Mouse (Mus musculus): ENCODE data around the gene Eps8l2. TPM values are rescaled to one million over a fixed set of nuclear protein-coding genes. Genes with fewer than 3 reads are reported as not detected.

Eps8l2 gene
- polyA plus RNA-seq, 2 experiments from 2014 or later = not detected

- no peak for ATAC-seq
Observed at GRCm38 (mm10) chr7:141411667-141412066, 73.0 kb downstream of the Eps8l2 start.

Other genes starting within 250 kb of the Eps8l2 start
- 100 to 1,000 TPM; 202 to 308 TPM for gene Sigirr, start 238.3 kb upstream of the Eps8l2 start, polyA plus RNA-seq (2017; shearing (Covaris generic))
- gene Ano9, start 221.1 kb upstream of the Eps8l2 start, polyA plus RNA-seq (2017; shearing (Covaris generic)) = not detected
- gene Ptdss2, start 216.5 kb upstream of the Eps8l2 start, polyA plus RNA-seq (2017; shearing (Covaris generic)) = 10 to 100 TPM in 1 of 2 experiments, 1 to 10 TPM in 1; 6.7 to 10.1 TPM
- gene Rnh1, start 166.0 kb upstream of the Eps8l2 start, polyA plus RNA-seq (2017; shearing (Covaris generic)) = 100 to 1,000 TPM; 121 to 188 TPM
- 1 to 10 TPM; 3.8 to 4.3 TPM for gene Hras, start 144.9 kb upstream of the Eps8l2 start, polyA plus RNA-seq (2017; shearing (Covaris generic))
- gene Lrrc56, start 144.7 kb upstream of the Eps8l2 start, polyA plus RNA-seq (2017; shearing (Covaris generic)) = 1 to 10 TPM; 2.2 to 4.5 TPM
- 1 to 10 TPM; 8.5 to 9.6 TPM for gene Lmntd2, start 124.8 kb upstream of the Eps8l2 start, polyA plus RNA-seq (2017; shearing (Covaris generic))
- gene Rassf7, start 123.0 kb upstream of the Eps8l2 start, polyA plus RNA-seq (2017; shearing (Covaris generic)) = 10 to 100 TPM; 14.2 to 15.9 TPM
- 10 to 100 TPM; 45.3 to 54.8 TPM for gene Phrf1, start 110.1 kb upstream of the Eps8l2 start, polyA plus RNA-seq (2017; shearing (Covaris generic))
- 100 to 1,000 TPM; 119 to 231 TPM for gene Irf7, start 72.4 kb upstream of the Eps8l2 start, polyA plus RNA-seq (2017; shearing (Covaris generic))
- gene Cdhr5, start 62.1 kb upstream of the Eps8l2 start, polyA plus RNA-seq (2017; shearing (Covaris generic)) = not detected
- gene Sct, start 59.7 kb upstream of the Eps8l2 start, polyA plus RNA-seq (2017; shearing (Covaris generic)) = not detected
- gene Drd4, start 46.9 kb upstream of the Eps8l2 start, polyA plus RNA-seq (2017; shearing (Covaris generic)) = not detected
- 10 to 100 TPM; 24.5 to 29.1 TPM for gene Deaf1, start 11.2 kb upstream of the Eps8l2 start, polyA plus RNA-seq (2017; shearing (Covaris generic))
- 10 to 100 TPM; 28.5 to 52.5 TPM for gene Tmem80, start 11.1 kb upstream of the Eps8l2 start, polyA plus RNA-seq (2017; shearing (Covaris generic))
- gene Taldo1, start 53.3 kb downstream of the Eps8l2 start, polyA plus RNA-seq (2017; shearing (Covaris generic)) = 100 to 1,000 TPM; 309 to 337 TPM
- gene Gatd1, start 75.3 kb downstream of the Eps8l2 start, polyA plus RNA-seq (2017; shearing (Covaris generic)) = 100 to 1,000 TPM; 106 to 109 TPM
- gene Cend1, start 90.6 kb downstream of the Eps8l2 start, polyA plus RNA-seq (2017; shearing (Covaris generic)) = not detected
- 10 to 100 TPM; 41.4 to 60.0 TPM for gene Slc25a22, start 99.0 kb downstream of the Eps8l2 start, polyA plus RNA-seq (2017; shearing (Covaris generic))
- 10 to 100 TPM in 1 of 2 experiments, 1 to 10 TPM in 1; 7.1 to 22.1 TPM for gene Pidd1, start 105.1 kb downstream of the Eps8l2 start, polyA plus RNA-seq (2017; shearing (Covaris generic))
- gene Rplp2, start 108.5 kb downstream of the Eps8l2 start, polyA plus RNA-seq (2017; shearing (Covaris generic)) = 1,000 to 10,000 TPM; 2,718 to 3,399 TPM
- 10 to 100 TPM; 66.1 to 92.2 TPM for gene Pnpla2, start 116.3 kb downstream of the Eps8l2 start, polyA plus RNA-seq (2017; shearing (Covaris generic))
- not detected for gene Cracr2b, start 122.2 kb downstream of the Eps8l2 start, polyA plus RNA-seq (2017; shearing (Covaris generic))
- gene Cd151, start 128.5 kb downstream of the Eps8l2 start, polyA plus RNA-seq (2017; shearing (Covaris generic)) = 10 to 100 TPM in 1 of 2 experiments, 1 to 10 TPM in 1; 7.8 to 12.0 TPM
- gene Polr2l, start 136.3 kb downstream of the Eps8l2 start, polyA plus RNA-seq (2017; shearing (Covaris generic)) = 10 to 100 TPM; 19.4 to 20.8 TPM
- gene Tspan4, start 136.4 kb downstream of the Eps8l2 start, polyA plus RNA-seq (2017; shearing (Covaris generic)) = 1 to 10 TPM; 1.3 to 1.5 TPM
- 10 to 100 TPM; 21.9 to 23.4 TPM for gene Chid1, start 201.0 kb downstream of the Eps8l2 start, polyA plus RNA-seq (2017; shearing (Covaris generic))
- gene Ap2a2, start 223.3 kb downstream of the Eps8l2 start, polyA plus RNA-seq (2017; shearing (Covaris generic)) = 10 to 100 TPM; 16.6 to 17.1 TPM